Mouse (Mus musculus) MEL (cell line): Measurements from ENCODE around the gene Olfr557. TPM values are rescaled to one million over a fixed set of nuclear protein-coding genes. Genes with fewer than 3 reads are reported as not detected.

Experiments
- DNase-seq: peaks from one replicate; pipeline ENCODE4 v3.0.0; 2011; ENCODE audit warnings: low read depth, low spot score
- H3K27ac ChIP-seq: 2 replicates; pipeline ENCODE4 v1.5.1; 2012; ENCODE audit warnings: low read depth, mild to moderate bottlenecking, control low read depth, low read length, moderate library complexity; ENCODE audit not compliant: control insufficient read depth
- H3K27me3 ChIP-seq, 2 experiments: fragments of 150-350 bp in 1 of 2; sonication (generic) in 1 of 2; 2 replicates each; pipeline ENCODE4 v1.6.1; 2012; ENCODE audit warnings: low read length in 2 of 2, mild to moderate bottlenecking in 2 of 2, improper control_type of control experiment in 1 of 2, moderate library complexity in 1 of 2; ENCODE audit not compliant: insufficient read depth in 2 of 2, control insufficient read depth in 1 of 2
- H3K36me3 ChIP-seq, 2 experiments: 2 replicates each; pipeline ENCODE4 v1.6.1; 2012 to 2014; ENCODE audit warnings: low read length in 2 of 2, improper control_type of control experiment in 1 of 2, inconsistent platforms in 1 of 2, mild to moderate bottlenecking in 1 of 2; ENCODE audit not compliant: insufficient read depth in 2 of 2, control insufficient read depth in 1 of 2
- H3K4me1 ChIP-seq, 2 experiments: fragments of 150-350 bp in 1 of 2; sonication (generic) in 1 of 2; 2 replicates each; pipeline ENCODE4 v1.6.1; 2012; ENCODE audit warnings: low read length in 2 of 2, improper control_type of control experiment in 1 of 2, mild to moderate bottlenecking in 1 of 2; ENCODE audit not compliant: insufficient read depth in 2 of 2, control insufficient read depth in 1 of 2
- H3K4me3 ChIP-seq, 2 experiments: fragments of 150-350 bp in 1 of 2; sonication (generic) in 1 of 2; 2 replicates each; pipeline ENCODE4 v1.5.1; 2012; ENCODE audit warnings: low read depth in 2 of 2, low read length in 2 of 2, mild to moderate bottlenecking in 2 of 2, moderate library complexity in 2 of 2, control low read depth in 1 of 2, improper control_type of control experiment in 1 of 2; ENCODE audit not compliant: control insufficient read depth in 1 of 2, insufficient read depth in 1 of 2
- H3K79me2 ChIP-seq: 2 replicates; pipeline ENCODE4 v1.6.1; 2012; ENCODE audit warnings: mild to moderate bottlenecking, low read length, moderate library complexity; ENCODE audit not compliant: control insufficient read depth, poor library complexity, insufficient read depth
- H3K9ac ChIP-seq: 2 replicates; pipeline ENCODE4 v1.6.1; 2012; ENCODE audit warnings: low read depth, mild to moderate bottlenecking, control low read depth, low read length, moderate library complexity; ENCODE audit not compliant: control insufficient read depth, poor library complexity, severe bottlenecking
- H3K9me3 ChIP-seq: fragments of 150-350 bp; sonication (generic); replicated peaks from 2 replicates; pipeline ENCODE4 v1.6.1; 2012; ENCODE audit warnings: mild to moderate bottlenecking, low read length, improper control_type of control experiment, moderate library complexity; ENCODE audit not compliant: insufficient read depth
- CHD1 ChIP-seq: IDR thresholded peaks from 2 replicates; pipeline ENCODE4 v1.6.1; 2012; ENCODE audit warnings: low read depth, mild to moderate bottlenecking, inconsistent platforms, low read length, improper control_type of control experiment
- CTCF ChIP-seq, 3 experiments: IDR thresholded peaks in 2 of 3; conservative IDR thresholded peaks in 1 of 3; 2 replicates each; pipeline ENCODE4 v1.5.1; 2011 to 2012; ENCODE audit warnings: low read length in 3 of 3, low read depth in 2 of 3, mild to moderate bottlenecking in 2 of 3, improper control_type of control experiment in 1 of 3, inconsistent platforms in 1 of 3, mixed read lengths in 1 of 3, moderate library complexity in 1 of 3; ENCODE audit not compliant: control insufficient read depth in 1 of 3, insufficient read depth in 1 of 3, poor library complexity in 1 of 3, severe bottlenecking in 1 of 3
- E2F4 ChIP-seq: IDR thresholded peaks from 2 replicates; pipeline ENCODE4 v1.6.1; 2011; ENCODE audit warnings: low read depth, low read length, improper control_type of control experiment, borderline replicate concordance
- EP300 ChIP-seq, 2 experiments: IDR thresholded peaks; 2 replicates each; pipeline ENCODE4 v1.6.1; 2011; ENCODE audit warnings: improper control_type of control experiment in 2 of 2, low read length in 2 of 2, low read depth in 1 of 2, mild to moderate bottlenecking in 1 of 2
- ETS1 ChIP-seq: IDR thresholded peaks from 2 replicates; pipeline ENCODE4 v1.6.1; 2012; ENCODE audit warnings: low read depth, mild to moderate bottlenecking, inconsistent platforms, low read length, improper control_type of control experiment, moderate library complexity
- JUND ChIP-seq: IDR thresholded peaks from 2 replicates; pipeline ENCODE4 v1.6.1; 2011; ENCODE audit warnings: low read depth, mild to moderate bottlenecking, improper control_type of control experiment, low read length
- MAFK ChIP-seq: IDR thresholded peaks from 2 replicates; pipeline ENCODE4 v1.6.1; 2011; ENCODE audit warnings: low read depth, mild to moderate bottlenecking, low read length, improper control_type of control experiment, borderline replicate concordance
- MAX ChIP-seq: IDR thresholded peaks from 2 replicates; pipeline ENCODE4 v1.6.1; 2011; ENCODE audit warnings: low read length, improper control_type of control experiment
- MXI1 ChIP-seq: IDR thresholded peaks from 2 replicates; pipeline ENCODE4 v1.6.1; 2011; ENCODE audit warnings: mild to moderate bottlenecking, low read depth, low read length, improper control_type of control experiment
- MYB ChIP-seq: IDR thresholded peaks from 2 replicates; pipeline ENCODE4 v1.6.1; 2011; ENCODE audit warnings: mild to moderate bottlenecking, low read depth, low read length, improper control_type of control experiment
- NRF1 ChIP-seq: IDR thresholded peaks from 2 replicates; pipeline ENCODE4 v1.6.1; 2014; ENCODE audit warnings: low read depth, mild to moderate bottlenecking, inconsistent platforms, low read length, improper control_type of control experiment, moderate library complexity; ENCODE audit not compliant: poor library complexity, insufficient read depth, severe bottlenecking
- POLR2AphosphoS2 ChIP-seq: IDR thresholded peaks from 2 replicates; pipeline ENCODE4 v1.6.1; 2011; ENCODE audit warnings: low read length, improper control_type of control experiment
- RAD21 ChIP-seq: IDR thresholded peaks from 2 replicates; pipeline ENCODE4 v1.6.1; 2011; ENCODE audit warnings: mild to moderate bottlenecking, low read depth, low read length, improper control_type of control experiment
- SMC3 ChIP-seq: IDR thresholded peaks from 2 replicates; pipeline ENCODE4 v1.6.1; 2011; ENCODE audit warnings: low read depth, low read length, improper control_type of control experiment
- TAL1 ChIP-seq: IDR thresholded peaks from 2 replicates; pipeline ENCODE4 v1.6.1; 2012; ENCODE audit warnings: mild to moderate bottlenecking, inconsistent platforms, low read length, moderate library complexity, mixed read lengths
- UBTF ChIP-seq: IDR thresholded peaks from 2 replicates; pipeline ENCODE4 v1.6.1; 2012; ENCODE audit warnings: low read depth, mild to moderate bottlenecking, inconsistent platforms, low read length, improper control_type of control experiment, moderate library complexity, borderline replicate concordance; ENCODE audit not compliant: insufficient read depth
- ZMIZ1 ChIP-seq: IDR thresholded peaks from 2 replicates; pipeline ENCODE4 v1.6.1; 2012; ENCODE audit warnings: low read depth, mild to moderate bottlenecking, inconsistent platforms, low read length, improper control_type of control experiment, moderate library complexity
- polyA plus RNA-seq, 2 experiments: library from polyadenylated mRNA; stranded (reverse) in 1 of 2; unstranded in 1 of 2; fragments of >175 nt in 1 of 2; fragments of >200 nt in 1 of 2; gene quantifications; 2 replicates each; pipeline versions ENCODE4 v1.2.1 to v1.2.4; 2012; ENCODE audit warnings: low replicate concordance in 2 of 2, low read depth in 1 of 2; ENCODE audit not compliant: insufficient read length in 2 of 2, insufficient read depth in 1 of 2, missing spikeins in 1 of 2
- total RNA-seq: library from RNA; depleted of rRNA; stranded (reverse); fragments of 300-350 nt; gene quantifications from 2 replicates; pipeline ENCODE4 v1.2.3, GENCODE M21; 2012; rRNA removed

Gene Olfr557
- total and polyA plus RNA-seq, 3 experiments = not detected

DNA sequence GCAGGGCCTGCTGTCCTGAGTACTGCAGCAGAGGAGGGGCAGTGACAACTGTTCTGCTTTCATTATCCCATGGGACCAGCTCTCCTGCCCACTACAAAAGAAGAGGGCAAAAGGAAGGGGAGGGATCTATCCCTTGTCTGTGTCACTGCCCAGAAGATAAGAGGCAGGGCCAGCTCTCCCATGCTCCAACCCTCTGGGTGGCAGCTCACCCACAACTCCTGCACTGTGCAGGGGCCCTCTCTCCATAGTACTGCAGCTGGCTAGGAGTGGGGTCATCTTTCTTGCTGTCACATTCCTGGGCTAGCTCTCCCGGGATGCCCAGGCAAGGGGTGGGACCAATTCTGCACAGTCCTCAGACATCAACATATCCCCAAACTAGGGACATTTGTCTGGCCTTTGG, 38.1 kb downstream of the Olfr557 start:
- Histone ChIP-seq H3K79me2 (no peaks in the 10 kb centered on the region), H3K9me3 (no peaks in the 10 kb centered on the region), H3K27ac (no peak overlapping the region), H3K27me3 (no peaks in the 10 kb centered on the region), H3K4me1 (no peaks in the 10 kb centered on the region), H3K9ac (no peak overlapping the region), H3K4me3 (no peak overlapping the region), H3K36me3 (no peaks in the 10 kb centered on the region)
- no peak for DNase-seq
- TF ChIP-seq MYB (no peak), EP300 (IDR thresholded peaks at IDR 0.05; ENCODE audit: low read depth in 1 of 2, low read length in 2 of 2) (no peak), MAFK (no peak)

DNA sequence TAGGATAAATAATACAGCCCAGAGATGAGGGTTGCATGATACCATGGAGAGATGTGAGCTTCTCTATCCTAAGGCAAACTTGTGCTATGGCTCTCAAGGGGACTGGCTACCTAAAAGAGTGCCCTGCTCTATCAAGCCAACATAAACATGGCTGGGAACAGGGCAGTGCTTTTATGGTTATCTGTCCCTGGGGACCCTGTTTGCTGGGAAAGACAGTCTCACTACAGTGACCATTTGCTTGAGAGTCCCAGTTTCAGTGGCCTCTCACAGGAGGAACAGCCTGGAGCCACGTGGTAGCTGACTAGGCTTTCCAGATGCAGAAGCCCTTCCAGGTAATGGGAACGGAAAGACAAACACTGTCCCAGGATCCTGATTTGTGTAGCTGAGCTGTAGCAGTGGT, 42.0 kb downstream of the Olfr557 start:
- Histone ChIP-seq H3K79me2 (no peaks in the 10 kb centered on the region), H3K9ac (no peak overlapping the region), H3K9me3 (no peaks in the 10 kb centered on the region), H3K4me3 (no peak overlapping the region), H3K36me3 (no peaks in the 10 kb centered on the region), H3K4me1 (no peaks in the 10 kb centered on the region), H3K27me3 (no peaks in the 10 kb centered on the region), H3K27ac (no peak overlapping the region)
- DNase-seq = no peak
- no peak for TF ChIP-seq E2F4
- TF ChIP-seq NRF1 = no peak
- TF ChIP-seq ZMIZ1 = no peak
- TF ChIP-seq UBTF = no peak
- TF ChIP-seq JUND = no peak
- no peak for TF ChIP-seq TAL1
- no peak for TF ChIP-seq MAX
- no peak for TF ChIP-seq ETS1
- no peak for TF ChIP-seq CHD1
- TF ChIP-seq CTCF (IDR thresholded peaks at IDR 0.05 in 2 of 3, conservative IDR thresholded peaks at IDR 0.05 in 1 of 3; ENCODE audit: control insufficient read depth in 1 of 3, insufficient read depth in 1 of 3, low read depth in 2 of 3, low read length in 3 of 3, poor library complexity in 1 of 3, severe bottlenecking in 1 of 3) = no peak
- TF ChIP-seq MAFK = no peak
- no peak for TF ChIP-seq SMC3
- TF ChIP-seq RAD21 = no peak
- TF ChIP-seq MXI1 = no peak
- TF ChIP-seq POLR2AphosphoS2 = no peak
- TF ChIP-seq EP300 (IDR thresholded peaks at IDR 0.05; ENCODE audit: low read depth in 1 of 2, low read length in 2 of 2) = no peak

Other genes starting within 250 kb of the Olfr557 start
- gene Olfr543, start 214.2 kb upstream of the Olfr557 start, total RNA-seq = 0.12 TPM in 1 of 2 replicates, not detected in the other
- under 1 TPM in 1 of 2 experiments, not detected in 1; 0.61 TPM for gene Olfr543, start 214.2 kb upstream of the Olfr557 start, polyA plus RNA-seq
- gene Olfr544, start 207.6 kb upstream of the Olfr557 start, total RNA-seq = 0.04 and 0.07 TPM in 2 replicates
- gene Olfr544, start 207.6 kb upstream of the Olfr557 start, polyA plus RNA-seq = under 1 TPM in 1 of 2 experiments, not detected in 1; 0.07 TPM
- 0.12 TPM in 1 of 2 replicates, not detected in the other for gene Olfr545, start 196.3 kb upstream of the Olfr557 start, total RNA-seq
- under 1 TPM in 1 of 2 experiments, not detected in 1; 0.25 TPM for gene Olfr545, start 196.3 kb upstream of the Olfr557 start, polyA plus RNA-seq
- gene Olfr547, start 161.2 kb upstream of the Olfr557 start, total RNA-seq = not detected in 2 replicates
- gene Olfr547, start 161.2 kb upstream of the Olfr557 start, polyA plus RNA-seq = not detected
- gene Olfr548-ps1, start 155.0 kb upstream of the Olfr557 start, total RNA-seq = not detected in 2 replicates
- not detected for gene Olfr548-ps1, start 155.0 kb upstream of the Olfr557 start, polyA plus RNA-seq
- not detected in 2 replicates for gene Olfr549, start 146.0 kb upstream of the Olfr557 start, total RNA-seq
- gene Olfr549, start 146.0 kb upstream of the Olfr557 start, polyA plus RNA-seq = not detected
- gene Trim21, start 130.4 kb upstream of the Olfr557 start, total RNA-seq = 1.3 and 3.3 TPM in 2 replicates
- 1 to 10 TPM in 1 of 2 experiments, not detected in 1; 2.8 TPM for gene Trim21, start 130.4 kb upstream of the Olfr557 start, polyA plus RNA-seq
- not detected in 2 replicates for gene Olfr550, start 124.5 kb upstream of the Olfr557 start, total RNA-seq
- not detected for gene Olfr550, start 124.5 kb upstream of the Olfr557 start, polyA plus RNA-seq
- not detected in 2 replicates for gene Olfr551, start 104.0 kb upstream of the Olfr557 start, total RNA-seq
- not detected for gene Olfr551, start 104.0 kb upstream of the Olfr557 start, polyA plus RNA-seq
- not detected in 2 replicates for gene Olfr552, start 98.1 kb upstream of the Olfr557 start, total RNA-seq
- not detected for gene Olfr552, start 98.1 kb upstream of the Olfr557 start, polyA plus RNA-seq
- not detected in 2 replicates for gene Olfr553, start 77.7 kb upstream of the Olfr557 start, total RNA-seq
- gene Olfr553, start 77.7 kb upstream of the Olfr557 start, polyA plus RNA-seq = not detected
- not detected in 2 replicates for gene Olfr554, start 57.5 kb upstream of the Olfr557 start, total RNA-seq
- gene Olfr554, start 57.5 kb upstream of the Olfr557 start, polyA plus RNA-seq = not detected
- gene Olfr555, start 37.1 kb upstream of the Olfr557 start, total RNA-seq = not detected in 2 replicates
- gene Olfr555, start 37.1 kb upstream of the Olfr557 start, polyA plus RNA-seq = not detected
- not detected in 2 replicates for gene Olfr556, start 31.0 kb upstream of the Olfr557 start, total RNA-seq
- not detected for gene Olfr556, start 31.0 kb upstream of the Olfr557 start, polyA plus RNA-seq
- not detected in 2 replicates for gene Trim68, start 8.6 kb upstream of the Olfr557 start, total RNA-seq
- gene Trim68, start 8.6 kb upstream of the Olfr557 start, polyA plus RNA-seq = not detected
- gene Olfr558, start 6.3 kb downstream of the Olfr557 start, total RNA-seq = not detected in 2 replicates
- not detected for gene Olfr558, start 6.3 kb downstream of the Olfr557 start, polyA plus RNA-seq
- not detected in 2 replicates for gene Olfr33, start 23.2 kb downstream of the Olfr557 start, total RNA-seq
- not detected for gene Olfr33, start 23.2 kb downstream of the Olfr557 start, polyA plus RNA-seq
- gene Olfr559, start 31.6 kb downstream of the Olfr557 start, total RNA-seq = not detected in 2 replicates
- not detected for gene Olfr559, start 31.6 kb downstream of the Olfr557 start, polyA plus RNA-seq
- not detected in 2 replicates for gene Olfr560, start 63.5 kb downstream of the Olfr557 start, total RNA-seq
- gene Olfr560, start 63.5 kb downstream of the Olfr557 start, polyA plus RNA-seq = not detected
- gene Olfr78, start 63.6 kb downstream of the Olfr557 start, total RNA-seq = not detected in 2 replicates
- not detected for gene Olfr78, start 63.6 kb downstream of the Olfr557 start, polyA plus RNA-seq
- not detected in 2 replicates for gene Olfr561, start 75.3 kb downstream of the Olfr557 start, total RNA-seq
- not detected for gene Olfr561, start 75.3 kb downstream of the Olfr557 start, polyA plus RNA-seq
- not detected in 2 replicates for gene Olfr564, start 107.6 kb downstream of the Olfr557 start, total RNA-seq
- gene Olfr564, start 107.6 kb downstream of the Olfr557 start, polyA plus RNA-seq = not detected
- gene Olfr566, start 162.9 kb downstream of the Olfr557 start, total RNA-seq = not detected in 2 replicates
- not detected for gene Olfr566, start 162.9 kb downstream of the Olfr557 start, polyA plus RNA-seq
- not detected in 2 replicates for gene Olfr568, start 181.2 kb downstream of the Olfr557 start, total RNA-seq
- not detected for gene Olfr568, start 181.2 kb downstream of the Olfr557 start, polyA plus RNA-seq
- not detected in 2 replicates for gene Olfr569, start 195.0 kb downstream of the Olfr557 start, total RNA-seq
- not detected for gene Olfr569, start 195.0 kb downstream of the Olfr557 start, polyA plus RNA-seq
- not detected in 2 replicates for gene Olfr570, start 198.7 kb downstream of the Olfr557 start, total RNA-seq
- gene Olfr570, start 198.7 kb downstream of the Olfr557 start, polyA plus RNA-seq = not detected
- not detected in 2 replicates for gene Olfr571, start 221.6 kb downstream of the Olfr557 start, total RNA-seq
- gene Olfr571, start 221.6 kb downstream of the Olfr557 start, polyA plus RNA-seq = not detected
- not detected in 2 replicates for gene Olfr572, start 228.5 kb downstream of the Olfr557 start, total RNA-seq
- not detected for gene Olfr572, start 228.5 kb downstream of the Olfr557 start, polyA plus RNA-seq
- not detected in 2 replicates for gene Olfr573-ps1, start 246.7 kb downstream of the Olfr557 start, total RNA-seq
- not detected for gene Olfr573-ps1, start 246.7 kb downstream of the Olfr557 start, polyA plus RNA-seq